In genomic region chr17:15467669-15468068, GRCm38 (mm10) we compare ENCODE assay signal across 7 mouse cellular contexts. TPM values are rescaled to one million over a fixed set of nuclear protein-coding genes. Genes with fewer than 3 reads are reported as not detected.
DNase-seq lines count a peak whose midpoint lies in the region; ATAC-seq and TF ChIP-seq lines count a peak whose summit lies in the region.

No protein-coding gene starts in this region.

- DNase-seq in WW6 (ENCODE audit: low read depth, low spot score), result peak; percentile 43
- peak; percentile 31 to 68 for DNase-seq in cerebellum, adult 18-20 months
- peak; percentile 83 for DNase-seq in forebrain, postnatal 0 days
- DNase-seq in hindbrain, embryonic 14.5 days (ENCODE audit: low spot score), result peak; percentile 83
- DNase-seq in left cerebral cortex, adult 11 months (ENCODE audit: low spot score), result peak; percentile 37
- peak; percentile 84 for DNase-seq in right cerebral cortex, postnatal 4 days

- no peak overlapping the region for H3K9ac ChIP-seq in forebrain, postnatal 0 days
- no peak overlapping the region for H3K9ac ChIP-seq in hindbrain, embryonic 14.5 days

- no peaks in the 10 kb centered on the region for H3K4me1 ChIP-seq in forebrain, postnatal 0 days (ENCODE audit: insufficient read depth)
- H3K4me1 ChIP-seq in hindbrain, embryonic 14.5 days (replicated peaks; ENCODE audit: control insufficient read depth, insufficient read depth, low read length), result no peaks in the 10 kb centered on the region

- no peak overlapping the region for H3K4me2 ChIP-seq in forebrain, postnatal 0 days (ENCODE audit: low read depth)
- H3K4me2 ChIP-seq in hindbrain, embryonic 14.5 days (replicated peaks), result no peak overlapping the region

- peaks cover 9% of the 10 kb centered on the region for H3K36me3 ChIP-seq in forebrain, postnatal 0 days (ENCODE audit: insufficient read depth)
- peaks cover 40% of the 10 kb centered on the region for H3K36me3 ChIP-seq in hindbrain, embryonic 14.5 days (replicated peaks; ENCODE audit: control insufficient read depth, insufficient read depth)

- H3K9me3 ChIP-seq in forebrain, postnatal 0 days (ENCODE audit: low read length), result no peaks in the 10 kb centered on the region
- no peaks in the 10 kb centered on the region for H3K9me3 ChIP-seq in hindbrain, embryonic 14.5 days (ENCODE audit: control insufficient read depth, low read length)

- ATAC-seq in forebrain, postnatal 0 days, result peak; percentile 72
- no peak for ATAC-seq in hindbrain, embryonic 14.5 days (ENCODE audit: low FRiP score)
- peak; percentile 93 for ATAC-seq in megakaryocyte-erythroid progenitor cell, adult 5-6 weeks (replicated peaks; ENCODE audit: low FRiP score, low TSS enrichment, poor library complexity, severe bottlenecking)

- peak; percentile 94 for TF ChIP-seq CTCF in forebrain, postnatal 0 days (IDR thresholded peaks at IDR 0.05; ENCODE audit: low read depth)

- no peak overlapping the region for H3K4me3 ChIP-seq in forebrain, postnatal 0 days (ENCODE audit: low read depth, low read length)
- H3K4me3 ChIP-seq in hindbrain, embryonic 14.5 days (replicated peaks; ENCODE audit: low read length), result no peak overlapping the region

- WGBS in forebrain, postnatal 0 days, result 18% methylated on average over 5 of the region's 5 CpGs
- 23% methylated on average over 5 of the region's 5 CpGs for WGBS in hindbrain, embryonic 14.5 days

- H3K27me3 ChIP-seq in forebrain, postnatal 0 days (ENCODE audit: insufficient read depth, low read length), result no peaks in the 10 kb centered on the region
- H3K27me3 ChIP-seq in hindbrain, embryonic 14.5 days (ENCODE audit: control insufficient read depth, insufficient read depth, low read length), result no peaks in the 10 kb centered on the region

- no peak overlapping the region for H3K27ac ChIP-seq in forebrain, postnatal 0 days (ENCODE audit: low read depth, low read length)
- no peak overlapping the region for H3K27ac ChIP-seq in hindbrain, embryonic 14.5 days

RNA-seq across cellular contexts. Expression of gene Psmb1, which starts 31.9 kb away (rescaled TPM):
- 143 and 195 TPM in 2 replicates for total RNA-seq in forebrain, postnatal 0 days (2014; rRNA removed)
- polyA plus RNA-seq in forebrain, postnatal 0 days (2015; fragmentation: Nextera tagmentation; extraction: Ambion mirVana), result 267 and 334 TPM in 2 replicates
- 241 and 266 TPM in 2 replicates for polyA plus RNA-seq in hindbrain, embryonic 14.5 days (2014; fragmentation: Nextera tagmentation; extraction: Ambion mirVana)
- total RNA-seq in megakaryocyte-erythroid progenitor cell, adult 5-6 weeks (2014; fragmentation: Nextera tagmentation), result 161 and 162 TPM in 2 replicates
- total RNA-seq in megakaryocyte-erythroid progenitor cell, adult 5-6 weeks (2017), result 154 and 171 TPM in 2 replicates

RNA-seq across cellular contexts. Expression of gene Tbp, which starts 32.0 kb away (rescaled TPM):
- 49.3 and 53.0 TPM in 2 replicates for total RNA-seq in forebrain, postnatal 0 days (2014; rRNA removed)
- polyA plus RNA-seq in forebrain, postnatal 0 days (2015; fragmentation: Nextera tagmentation; extraction: Ambion mirVana), result 40.2 and 43.9 TPM in 2 replicates
- polyA plus RNA-seq in hindbrain, embryonic 14.5 days (2014; fragmentation: Nextera tagmentation; extraction: Ambion mirVana), result 55.9 and 56.6 TPM in 2 replicates
- total RNA-seq in megakaryocyte-erythroid progenitor cell, adult 5-6 weeks (2014; fragmentation: Nextera tagmentation), result 52.9 and 80.9 TPM in 2 replicates
- total RNA-seq in megakaryocyte-erythroid progenitor cell, adult 5-6 weeks (2017), result 58.9 and 68.9 TPM in 2 replicates

RNA-seq across cellular contexts. Expression of gene Pdcd2, which starts 59.4 kb away (rescaled TPM):
- total RNA-seq in forebrain, postnatal 0 days (2014; rRNA removed), result 57.9 and 60.8 TPM in 2 replicates
- 47.5 and 49.9 TPM in 2 replicates for polyA plus RNA-seq in forebrain, postnatal 0 days (2015; fragmentation: Nextera tagmentation; extraction: Ambion mirVana)
- polyA plus RNA-seq in hindbrain, embryonic 14.5 days (2014; fragmentation: Nextera tagmentation; extraction: Ambion mirVana), result 69.6 and 72.1 TPM in 2 replicates
- total RNA-seq in megakaryocyte-erythroid progenitor cell, adult 5-6 weeks (2014; fragmentation: Nextera tagmentation), result 59.7 and 79.5 TPM in 2 replicates
- 142 and 152 TPM in 2 replicates for total RNA-seq in megakaryocyte-erythroid progenitor cell, adult 5-6 weeks (2017)
